Mouse (Mus musculus) left cerebral cortex, adult 6 months (tissue): ENCODE data around the gene Coasy. TPM values are rescaled to one million over a fixed set of nuclear protein-coding genes. Genes with fewer than 3 reads are reported as not detected.

Experiments used
- long read RNA-seq, 2 experiments: library from polyadenylated mRNA; unstranded; transcript quantifications; one replicate each; pipeline ENCODE4 v2.0.0; 2019 to 2020
- polyA plus RNA-seq: library from polyadenylated mRNA; unstranded; fragments of <200 nt; fragmentation: Nextera tagmentation; gene quantifications from 2 replicates; pipeline ENCODE4 v1.2.3, GENCODE M21; 2021

Gene Coasy
- 25.0 and 31.6 TPM in 2 replicates for polyA plus RNA-seq
- long read RNA-seq, experiment 1, transcript Coasy-201 (10 exons, 2,138 nt) = major isoform, 106 of 189 reads
- long read RNA-seq, experiment 1, transcript Coasy-202 (9 exons, 2,386 nt) = minor isoform, 50 of 189 reads
- long read RNA-seq, experiment 1, partial matches to known transcripts = 10 of 189 reads
- long read RNA-seq, experiment 1, other reads (novel, unspliced or antisense) = 23 of 189 reads
- long read RNA-seq, experiment 2, transcript Coasy-202 (9 exons, 2,386 nt) = minor isoform, 15 of 60 reads
- long read RNA-seq, experiment 2, transcript Coasy-201 (10 exons, 2,138 nt) = major isoform, 30 of 60 reads
- long read RNA-seq, experiment 2, partial matches to known transcripts = 5 of 60 reads
- long read RNA-seq, experiment 2, other reads (novel, unspliced or antisense) = 10 of 60 reads

GRCm38 (mm10) chr11:101082208-101083082, at the start of gene Coasy:
Coasy (plus strand) TSS chr11:101082565.

GRCm38 (mm10) chr11:101069391-101070188, 12.8 kb upstream of the Coasy start, which contains the start of gene Naglu:
Naglu (plus strand) TSS chr11:101070012.

DNA sequence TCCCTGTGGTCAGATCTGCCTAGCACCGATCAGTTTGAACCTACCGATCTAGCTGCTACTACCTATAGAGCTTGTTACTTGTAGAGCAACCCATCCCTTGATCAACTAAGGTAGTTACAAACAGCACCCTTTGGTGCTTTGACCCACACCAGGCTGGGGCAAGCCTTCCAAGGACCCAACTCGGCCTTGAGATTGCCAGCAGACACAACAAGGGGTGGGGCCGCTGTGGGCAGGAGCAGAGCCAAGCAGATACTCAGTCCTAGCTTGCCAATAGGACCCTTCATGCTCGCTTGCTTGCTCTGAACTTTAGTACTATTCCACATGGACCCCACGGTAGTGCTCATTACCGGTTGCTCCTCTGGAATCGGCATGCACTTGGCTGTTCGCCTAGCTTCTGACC, 4.2 kb upstream of the Coasy start, which contains the start of gene Hsd17b1:
TSS of gene Hsd17b1 (plus strand) at position 291 of the 400 bp plus-strand sequence.

DNA sequence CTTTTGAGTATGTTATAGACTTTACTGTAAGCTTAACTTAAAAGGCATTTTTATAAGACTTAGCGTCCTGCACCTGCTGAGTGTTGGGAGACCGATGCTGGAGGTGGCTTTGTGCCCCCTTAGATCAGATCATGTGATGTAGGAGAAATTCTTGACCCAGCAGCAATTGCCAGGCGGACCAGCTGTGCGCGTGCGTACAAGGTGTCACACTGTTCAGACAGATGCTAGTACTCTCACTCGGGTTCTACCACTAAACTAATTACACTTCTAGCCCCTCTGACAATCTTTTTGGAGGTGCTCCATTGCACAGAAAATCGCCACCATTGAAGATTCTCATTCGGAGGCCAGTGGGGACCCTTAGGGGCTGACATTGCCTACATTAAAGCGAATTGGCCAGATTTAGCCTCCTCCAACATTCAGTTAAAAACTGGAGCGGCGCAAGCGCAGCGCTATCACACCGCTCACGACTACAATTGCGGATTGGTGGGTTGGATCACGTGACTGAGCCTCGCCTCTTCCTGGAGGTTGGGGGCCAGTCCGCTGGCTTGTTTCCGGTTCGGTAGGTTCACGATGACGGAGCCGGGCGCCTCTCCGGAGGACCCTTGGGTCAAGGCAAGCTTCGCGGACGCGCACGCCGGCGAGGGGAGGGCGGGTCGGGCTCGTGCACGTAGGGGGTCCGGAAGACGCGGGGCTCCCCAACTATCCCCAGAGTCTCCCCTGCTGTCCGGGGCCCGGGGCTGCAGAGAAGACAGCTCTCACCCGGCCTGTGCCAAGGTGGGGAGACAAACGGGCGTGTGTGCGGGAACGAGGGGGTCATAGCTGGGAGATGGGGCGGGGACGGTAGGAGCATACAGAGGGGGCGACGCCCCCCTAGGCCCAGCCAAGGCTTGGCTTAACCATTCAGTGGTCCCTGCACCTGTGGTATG, 4.7 kb downstream of the Coasy start, which contains the start of gene Mlx:
TSS of gene Mlx (plus strand) at position 522 of the 926 bp plus-strand sequence.

DNA sequence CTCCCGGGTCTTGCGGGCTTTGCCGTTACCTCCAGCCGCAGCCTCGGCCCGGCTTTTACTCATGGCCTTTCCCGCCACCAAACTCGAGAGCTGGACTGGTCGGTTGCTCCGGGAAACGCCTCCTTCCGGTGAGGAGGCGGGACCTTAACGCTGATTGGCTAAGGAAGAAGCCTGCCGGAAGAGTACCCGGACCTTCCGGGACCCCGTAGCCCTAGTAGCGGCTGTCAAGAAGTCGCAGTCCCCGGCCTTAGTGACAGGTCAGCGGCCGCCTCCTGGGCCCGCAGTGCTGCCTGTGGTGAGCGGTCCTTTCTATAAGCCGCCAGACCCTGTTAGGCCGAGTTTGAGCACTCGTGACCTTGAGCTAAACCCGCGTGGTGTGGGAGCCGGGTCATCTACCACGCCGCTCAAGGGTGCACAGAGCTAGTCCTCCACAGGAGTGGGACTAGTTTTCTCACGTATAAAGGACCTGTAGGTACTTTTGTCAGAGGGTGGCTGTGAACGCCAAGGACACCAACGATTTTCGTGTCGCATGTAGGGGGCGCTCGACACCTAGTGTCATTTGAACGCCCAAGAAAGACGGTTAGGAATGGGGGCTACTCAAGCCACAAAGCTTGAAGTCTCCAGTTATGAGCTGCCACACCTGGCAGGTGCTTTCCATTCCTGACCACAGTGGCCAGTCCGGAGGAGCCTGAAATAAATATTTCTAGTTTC, 13.1 kb downstream of the Coasy start, which contains the start of gene Psmc3ip:
TSS of gene Psmc3ip (minus strand) at position 123 of the 711 bp plus-strand sequence.

GRCm38 (mm10) chr11:101119761-101120544, 37.6 kb downstream of the Coasy start, which contains the start of the genes Retreg3 and Tubg1:
Retreg3 (minus strand) TSS chr11:101119893.
Tubg1 (plus strand) TSS chr11:101119938.

Other genes with a start within 250 kb of the Coasy start
- 4.1 and 5.4 TPM in 2 replicates for gene Stat5b, start 231.8 kb upstream of the Coasy start, polyA plus RNA-seq
- 1.2 and 1.8 TPM in 2 replicates for gene Stat5a, start 223.2 kb upstream of the Coasy start, polyA plus RNA-seq
- 16.6 and 19.2 TPM in 2 replicates for gene Stat3, start 143.0 kb upstream of the Coasy start, polyA plus RNA-seq
- gene Cavin1, start 111.7 kb upstream of the Coasy start, polyA plus RNA-seq = 18.5 and 21.2 TPM in 2 replicates
- gene Atp6v0a1, start 73.1 kb upstream of the Coasy start, polyA plus RNA-seq = 117 and 194 TPM in 2 replicates
- 8.0 and 9.5 TPM in 2 replicates for gene Naglu, start 12.6 kb upstream of the Coasy start, polyA plus RNA-seq
- gene Hsd17b1, start 4.2 kb upstream of the Coasy start, polyA plus RNA-seq = 0.25 and 0.35 TPM in 2 replicates
- gene Mlx, start 4.7 kb downstream of the Coasy start, polyA plus RNA-seq = 62.2 and 75.9 TPM in 2 replicates
- 4.4 and 5.9 TPM in 2 replicates for gene Psmc3ip, start 12.9 kb downstream of the Coasy start, polyA plus RNA-seq
- 5.9 and 10.3 TPM in 2 replicates for gene Retreg3, start 37.3 kb downstream of the Coasy start, polyA plus RNA-seq
- gene Tubg1, start 37.4 kb downstream of the Coasy start, polyA plus RNA-seq = 62.3 and 62.7 TPM in 2 replicates
- gene Tubg2, start 73.3 kb downstream of the Coasy start, polyA plus RNA-seq = 58.6 and 65.3 TPM in 2 replicates
- gene Cntnap1, start 88.0 kb downstream of the Coasy start, polyA plus RNA-seq = 12.1 and 20.2 TPM in 2 replicates
- gene Plekhh3, start 88.8 kb downstream of the Coasy start, polyA plus RNA-seq = 0.76 and 6.3 TPM in 2 replicates
- gene Ccr10, start 92.9 kb downstream of the Coasy start, polyA plus RNA-seq = 0.28 and 0.29 TPM in 2 replicates
- gene Ezh1, start 143.9 kb downstream of the Coasy start, polyA plus RNA-seq = 26.3 and 27.6 TPM in 2 replicates
- 38.8 and 57.1 TPM in 2 replicates for gene Ramp2, start 163.5 kb downstream of the Coasy start, polyA plus RNA-seq
- gene Vps25, start 171.1 kb downstream of the Coasy start, polyA plus RNA-seq = 144 and 179 TPM in 2 replicates
- gene Wnk4, start 178.0 kb downstream of the Coasy start, polyA plus RNA-seq = 1.5 TPM in 2 replicates
- gene Cntd1, start 196.4 kb downstream of the Coasy start, polyA plus RNA-seq = 0.15 and 0.36 TPM in 2 replicates
- 362 and 483 TPM in 2 replicates for gene Coa3, start 196.5 kb downstream of the Coasy start, polyA plus RNA-seq
- 156 and 197 TPM in 2 replicates for gene Becn1, start 219.7 kb downstream of the Coasy start, polyA plus RNA-seq
- 11.3 and 48.6 TPM in 2 replicates for gene Psme3, start 233.6 kb downstream of the Coasy start, polyA plus RNA-seq
- 0.15 and 0.30 TPM in 2 replicates for gene Aoc2, start 242.5 kb downstream of the Coasy start, polyA plus RNA-seq
- gene Aoc3, start 248.0 kb downstream of the Coasy start, polyA plus RNA-seq = 0.05 and 0.20 TPM in 2 replicates